Mouse (Mus musculus) midbrain, embryonic 10.5 days (tissue): ENCODE measurements around the gene Cfap20. TPM values are rescaled to one million over a fixed set of nuclear protein-coding genes. Genes with fewer than 3 reads are reported as not detected.

ENCODE experiments used
- DNase-seq: peaks from one replicate; pipeline ENCODE4 v3.0.0-alpha.2; 2017; ENCODE audit warnings: low spot score
- H3K27ac ChIP-seq: fragments of 300-500 bp; sonication (generic); replicated peaks from 2 replicates; pipeline ENCODE4 v1.5.1; 2016; ENCODE audit warnings: mild to moderate bottlenecking
- H3K27me3 ChIP-seq: fragments of 300-500 bp; sonication (generic); 2 replicates; pipeline ENCODE4 v1.6.1; 2016; ENCODE audit warnings: low read depth, mild to moderate bottlenecking; ENCODE audit not compliant: poor library complexity, severe bottlenecking
- H3K36me3 ChIP-seq: fragments of 300-500 bp; sonication (generic); 2 replicates; pipeline ENCODE4 v1.6.1; 2016; ENCODE audit warnings: mild to moderate bottlenecking, moderate library complexity
- H3K4me1 ChIP-seq: fragments of 300-500 bp; sonication (generic); 2 replicates; pipeline ENCODE4 v1.6.1; 2016
- H3K4me3 ChIP-seq: fragments of 300-500 bp; sonication (generic); 2 replicates; pipeline ENCODE4 v1.5.1; 2016; ENCODE audit warnings: mild to moderate bottlenecking, moderate library complexity
- H3K9me3 ChIP-seq: fragments of 300-500 bp; sonication (generic); replicated peaks from 2 replicates; pipeline ENCODE4 v1.6.1; 2016; ENCODE audit warnings: mild to moderate bottlenecking
- WGBS: fragments of 180-500 bp; shearing (Covaris S2); methylation state at CpG from one replicate; pipeline ENCODE4 v1.1.7; 2016; 5-methylcytosine and 5-hydroxymethylcytosine counted together
- polyA plus RNA-seq: library from polyadenylated mRNA; unstranded; fragments of >200 nt; fragmentation: Nextera tagmentation; extraction: Ambion mirVana; gene quantifications from 2 replicates; pipeline ENCODE4 v1.2.1, GENCODE M21; 2016

Cfap20 gene
- 145 and 150 TPM in 2 replicates for polyA plus RNA-seq

DNA sequence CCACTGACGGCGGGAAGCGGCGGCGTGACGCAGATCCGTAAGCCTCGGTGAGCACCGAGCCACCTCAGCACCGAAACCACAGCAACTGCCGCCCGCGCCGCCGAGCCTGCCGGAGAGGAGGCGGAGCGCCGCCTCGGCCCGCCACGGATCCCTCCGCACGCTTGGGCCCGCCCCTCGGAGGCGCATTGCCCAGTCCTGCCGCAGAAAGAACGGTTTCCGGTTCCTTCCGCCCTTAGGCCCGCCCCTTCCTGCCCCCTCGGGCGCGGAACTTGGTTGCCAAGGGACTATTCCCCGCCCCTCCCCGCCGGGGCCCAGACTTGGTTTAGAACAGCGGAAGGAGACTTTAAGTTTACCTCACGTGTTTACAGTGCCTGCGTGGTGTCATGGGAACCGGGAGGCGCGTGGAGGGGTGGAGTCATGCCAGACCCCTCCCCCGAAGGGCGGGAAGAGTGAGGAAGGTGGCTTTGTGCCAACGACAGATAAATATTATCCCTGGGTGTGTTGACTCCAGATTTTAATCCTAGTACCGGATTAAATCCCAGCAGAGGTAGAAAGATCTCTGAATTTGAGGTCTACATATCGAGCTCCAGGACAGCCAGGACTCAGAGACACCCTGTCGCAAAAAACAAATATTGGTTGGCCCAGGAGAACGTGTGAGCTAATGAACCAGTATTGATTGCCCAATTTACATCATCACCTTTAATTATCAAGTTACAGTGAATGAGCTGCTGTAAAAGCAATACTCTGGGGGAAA, at the start of gene Cfap20:
Gene Cfap20, minus strand, starts transcription at position 184 of the 754 bp plus-strand sequence.
- Histone ChIP-seq H3K4me1 (peaks cover 42% of the 10 kb centered on the region), H3K27me3 (no peaks in the 10 kb centered on the region), H3K9me3 (no peaks in the 10 kb centered on the region), H3K36me3 (peaks cover 3% of the 10 kb centered on the region; the same call in 1 of the 2 replicates), H3K27ac (peak within 1 kb of the TSS; percentile 94), H3K4me3 (peak within 1 kb of the TSS; percentile 90)
- WGBS = 1% methylated on average over 51 of the region's 51 CpGs
- DNase-seq = peak; percentile 100

DNA sequence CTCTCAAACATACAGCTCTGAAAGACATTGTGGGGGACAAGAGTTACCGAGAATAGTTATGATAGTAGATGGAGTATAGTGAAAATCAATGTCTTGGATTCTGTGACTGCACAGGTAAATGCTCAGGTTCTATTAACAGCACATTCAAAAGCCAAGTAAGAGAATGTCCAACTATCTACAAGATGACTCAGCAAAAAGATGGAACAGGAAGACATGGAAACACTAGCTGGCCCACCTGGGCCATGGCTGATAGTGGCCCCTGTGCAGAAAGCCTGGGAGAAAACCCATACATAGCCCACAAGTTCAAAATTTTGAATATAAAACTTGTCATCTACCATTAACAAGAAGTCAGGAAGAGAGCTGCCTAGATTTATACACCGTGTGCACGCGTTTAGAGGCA, 35.3 kb upstream of the Cfap20 start:
- 96% methylated on average over 4 of the region's 4 CpGs for WGBS
- Histone ChIP-seq H3K9me3 (no peaks in the 10 kb centered on the region), H3K4me3 (no peak overlapping the region), H3K27me3 (no peaks in the 10 kb centered on the region), H3K4me1 (no peaks in the 10 kb centered on the region), H3K36me3 (peaks cover 95% of the 10 kb centered on the region), H3K27ac (no peak overlapping the region)
- no peak for DNase-seq

DNA sequence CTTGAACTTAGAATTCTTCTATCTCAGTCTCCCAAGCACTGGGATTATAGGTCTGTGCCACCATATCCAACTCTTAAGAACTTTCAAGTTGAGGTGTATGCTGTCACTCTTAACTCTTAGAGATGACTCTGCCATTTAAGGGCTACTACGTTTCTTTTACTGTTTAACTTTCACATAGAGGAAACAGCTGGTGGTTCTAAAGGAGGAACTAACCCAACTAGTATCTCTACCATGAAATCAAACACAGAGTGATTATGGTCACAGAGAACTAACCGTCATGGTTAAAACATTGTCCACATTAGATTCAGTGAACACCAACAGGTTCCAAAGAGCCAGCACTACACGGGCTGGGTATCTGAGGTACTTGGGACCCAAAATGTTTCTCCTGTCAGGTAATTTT, 34.3 kb upstream of the Cfap20 start:
- no peaks in the 10 kb centered on the region for H3K4me1 ChIP-seq
- no peaks in the 10 kb centered on the region for H3K27me3 ChIP-seq
- H3K4me3 ChIP-seq = no peak overlapping the region
- no peak for DNase-seq
- peaks cover 95% of the 10 kb centered on the region for H3K36me3 ChIP-seq
- no peaks in the 10 kb centered on the region for H3K9me3 ChIP-seq
- 95% methylated on average over 3 of the region's 3 CpGs for WGBS
- H3K27ac ChIP-seq = no peak overlapping the region

DNA sequence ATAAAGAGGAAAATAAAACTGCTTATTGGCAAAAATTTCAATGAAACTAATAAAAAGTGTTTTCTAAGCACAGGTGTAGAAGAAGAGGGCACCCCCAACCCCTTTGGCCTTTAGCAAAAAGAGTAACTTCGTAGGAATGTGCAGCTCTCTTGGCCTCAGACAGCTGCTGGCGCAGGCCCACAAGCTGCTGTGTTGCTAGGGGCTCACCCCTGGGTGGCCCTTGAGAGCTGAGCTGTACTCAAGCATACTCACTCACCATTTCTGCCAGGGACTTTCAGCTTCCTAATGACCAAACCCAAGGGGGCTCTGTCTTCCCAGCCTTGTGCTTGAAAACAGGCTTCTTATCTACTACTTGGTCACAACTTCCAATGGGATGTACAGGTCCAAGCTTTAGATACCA, 31.9 kb upstream of the Cfap20 start:
- Histone ChIP-seq H3K4me1 (no peaks in the 10 kb centered on the region), H3K36me3 (peaks cover 95% of the 10 kb centered on the region), H3K27me3 (no peaks in the 10 kb centered on the region), H3K9me3 (no peaks in the 10 kb centered on the region), H3K27ac (no peak overlapping the region), H3K4me3 (no peak overlapping the region)
- no peak for DNase-seq
- 93% methylated on average over 2 of the region's 2 CpGs for WGBS

DNA sequence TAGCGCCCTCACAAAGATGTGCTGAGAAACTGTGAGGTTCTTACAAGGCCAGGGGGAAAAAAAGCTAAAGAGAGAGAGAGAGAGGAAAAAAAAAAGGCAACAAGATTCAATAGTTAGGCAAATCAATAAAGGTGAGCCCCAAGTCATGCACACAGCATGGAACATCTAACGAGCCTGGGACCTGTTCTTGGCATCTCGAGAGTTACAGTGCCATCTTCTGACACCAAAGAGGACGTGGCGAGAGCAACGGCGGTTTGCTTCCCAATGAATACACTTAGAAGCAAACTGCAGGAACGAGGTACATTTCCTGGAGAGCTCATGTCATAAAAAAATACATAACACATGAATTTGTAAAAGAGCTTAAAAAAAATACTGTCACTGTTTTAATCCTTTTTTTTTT, 17.8 kb upstream of the Cfap20 start:
- H3K4me3 ChIP-seq = no peak overlapping the region
- H3K4me1 ChIP-seq = no peaks in the 10 kb centered on the region
- peaks cover 99% of the 10 kb centered on the region for H3K36me3 ChIP-seq
- 84% methylated on average over 8 of the region's 8 CpGs for WGBS
- no peaks in the 10 kb centered on the region for H3K9me3 ChIP-seq
- DNase-seq = no peak
- H3K27ac ChIP-seq = no peak overlapping the region
- no peaks in the 10 kb centered on the region for H3K27me3 ChIP-seq

DNA sequence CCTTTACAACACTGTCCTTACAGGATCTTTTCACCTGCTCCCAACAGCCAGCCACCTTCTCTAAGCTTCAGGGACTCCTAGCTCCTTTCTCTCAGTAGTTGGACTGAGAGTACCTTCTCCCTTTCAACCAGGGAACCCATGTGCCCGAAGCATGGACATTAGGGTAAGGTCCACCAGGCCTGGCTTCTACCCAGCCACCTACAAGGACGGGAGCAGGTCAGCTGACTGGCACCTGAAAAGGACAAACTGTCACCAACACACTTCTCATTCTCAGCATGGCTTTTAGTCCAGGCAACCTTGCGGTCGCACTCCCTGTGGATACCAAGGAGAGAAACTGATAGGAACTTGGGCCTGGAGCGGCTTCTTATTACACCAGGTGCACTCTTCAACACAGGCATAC, 15.6 kb upstream of the Cfap20 start:
- Histone ChIP-seq H3K27ac (no peak overlapping the region), H3K4me1 (no peaks in the 10 kb centered on the region), H3K36me3 (peaks cover 90% of the 10 kb centered on the region), H3K9me3 (no peaks in the 10 kb centered on the region), H3K4me3 (no peak overlapping the region), H3K27me3 (no peaks in the 10 kb centered on the region)
- no peak for DNase-seq
- 94% methylated on average over 5 of the region's 5 CpGs for WGBS

- Histone ChIP-seq H3K9me3 (no peaks in the 10 kb centered on the region), H3K27ac (no peak overlapping the region), H3K27me3 (no peaks in the 10 kb centered on the region), H3K36me3 (peaks cover 64% of the 10 kb centered on the region), H3K4me1 (no peaks in the 10 kb centered on the region), H3K4me3 (no peak overlapping the region)
- no peak for DNase-seq
- 93% methylated on average over 7 of the region's 7 CpGs for WGBS
Observed at GRCm38 (mm10) chr8:95447661-95448060, 13.0 kb upstream of the Cfap20 start.

GRCm38 (mm10) chr8:95445042-95445441, 10.4 kb upstream of the Cfap20 start:
- H3K4me3 ChIP-seq = no peak overlapping the region
- H3K9me3 ChIP-seq = no peaks in the 10 kb centered on the region
- WGBS = 90% methylated on average over 4 of the region's 4 CpGs
- DNase-seq = no peak
- H3K4me1 ChIP-seq = no peaks in the 10 kb centered on the region
- H3K36me3 ChIP-seq = peaks cover 39% of the 10 kb centered on the region
- no peaks in the 10 kb centered on the region for H3K27me3 ChIP-seq
- H3K27ac ChIP-seq = no peak overlapping the region

- H3K9me3 ChIP-seq = no peaks in the 10 kb centered on the region
- H3K27me3 ChIP-seq = no peaks in the 10 kb centered on the region
- H3K4me3 ChIP-seq = no peak overlapping the region
- WGBS = 65% methylated on average over 5 of the region's 5 CpGs
- no peak for DNase-seq
- no peak overlapping the region for H3K27ac ChIP-seq
- no peaks in the 10 kb centered on the region for H3K4me1 ChIP-seq
- peaks cover 4% of the 10 kb centered on the region; the same call in 1 of the 2 replicates for H3K36me3 ChIP-seq
Observed at GRCm38 (mm10) chr8:95441491-95442039, 6.9 kb upstream of the Cfap20 start.

GRCm38 (mm10) chr8:95440168-95440709, 5.6 kb upstream of the Cfap20 start:
- no peaks in the 10 kb centered on the region for H3K4me1 ChIP-seq
- no peaks in the 10 kb centered on the region for H3K36me3 ChIP-seq
- WGBS = 86% methylated on average over 5 of the region's 5 CpGs
- H3K27ac ChIP-seq = no peak overlapping the region
- no peak overlapping the region for H3K4me3 ChIP-seq
- H3K9me3 ChIP-seq = no peaks in the 10 kb centered on the region
- DNase-seq = no peak
- H3K27me3 ChIP-seq = no peaks in the 10 kb centered on the region

DNA sequence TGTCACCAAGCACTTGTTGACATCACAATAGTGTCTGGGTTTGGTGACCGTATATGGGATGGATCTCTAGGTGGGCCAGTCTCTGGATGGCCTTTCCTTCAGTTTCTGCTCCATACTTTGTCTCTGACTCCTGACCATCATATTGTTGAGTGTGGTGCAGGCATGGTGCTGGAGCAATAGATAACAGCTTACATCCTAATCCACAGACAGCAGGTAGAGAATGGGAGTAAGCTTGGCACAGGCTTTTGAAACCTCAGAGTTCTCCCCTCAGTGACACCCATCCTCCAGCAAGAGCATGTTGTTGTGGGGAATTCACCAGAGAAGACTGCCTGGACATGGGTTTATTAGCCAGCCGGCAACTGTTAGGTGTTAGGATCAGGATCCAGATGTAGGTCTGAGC, 4.8 kb upstream of the Cfap20 start:
- Histone ChIP-seq H3K27ac (no peak overlapping the region), H3K27me3 (no peaks in the 10 kb centered on the region), H3K9me3 (no peaks in the 10 kb centered on the region), H3K4me1 (no peaks in the 10 kb centered on the region), H3K36me3 (no peaks in the 10 kb centered on the region), H3K4me3 (no peak overlapping the region)
- no peak for DNase-seq
- WGBS = 94% methylated on average over 2 of the region's 2 CpGs

GRCm38 (mm10) chr8:95437341-95437992, 2.8 kb upstream of the Cfap20 start:
- H3K36me3 ChIP-seq = no peaks in the 10 kb centered on the region
- H3K27ac ChIP-seq = no peak overlapping the region
- H3K4me1 ChIP-seq = peaks cover 19% of the 10 kb centered on the region
- H3K27me3 ChIP-seq = no peaks in the 10 kb centered on the region
- WGBS = 61% methylated on average over 5 of the region's 5 CpGs
- no peak for DNase-seq
- H3K4me3 ChIP-seq = no peak overlapping the region
- H3K9me3 ChIP-seq = no peaks in the 10 kb centered on the region

GRCm38 (mm10) chr8:95435930-95436329, 1.3 kb upstream of the Cfap20 start:
- H3K27ac ChIP-seq = no peak overlapping the region
- no peaks in the 10 kb centered on the region for H3K9me3 ChIP-seq
- H3K4me1 ChIP-seq = peaks cover 31% of the 10 kb centered on the region
- no peaks in the 10 kb centered on the region for H3K27me3 ChIP-seq
- peaks cover 3% of the 10 kb centered on the region; the same call in 1 of the 2 replicates for H3K36me3 ChIP-seq
- DNase-seq = no peak
- WGBS = 90% methylated on average over 3 of the region's 3 CpGs
- H3K4me3 ChIP-seq = no peak overlapping the region
